Mouse (Mus musculus) kidney, embryonic 16.5 days (tissue): Measurements from ENCODE around the gene Cactin. TPM values are rescaled to one million over a fixed set of nuclear protein-coding genes. Genes with fewer than 3 reads are reported as not detected.

Experiments used
- ATAC-seq: fragments of 200-750 bp; cut with Nextera tagmentation; 2 replicates; pipeline ENCODE4 v1.8.0; 2017; ENCODE audit warnings: moderate TSS enrichment; ENCODE audit not compliant: low FRiP score, low TSS enrichment
- H3K27ac ChIP-seq: fragments of 300-500 bp; sonication (generic); 2 replicates; pipeline ENCODE4 v1.5.1; 2014; ENCODE audit warnings: low read length
- H3K27me3 ChIP-seq: fragments of 300-500 bp; sonication (generic); 2 replicates; pipeline ENCODE4 v1.6.1; 2014; ENCODE audit warnings: low read length, control low read depth, mixed read lengths; ENCODE audit not compliant: insufficient read depth
- H3K36me3 ChIP-seq: fragments of 300-500 bp; sonication (generic); 2 replicates; pipeline ENCODE4 v1.6.1; 2014; ENCODE audit warnings: low read length, control low read depth, mixed read lengths; ENCODE audit not compliant: insufficient read depth
- H3K4me1 ChIP-seq: fragments of 300-500 bp; sonication (generic); 2 replicates; pipeline ENCODE4 v1.6.1; 2014; ENCODE audit warnings: low read length, control low read depth, mixed read lengths; ENCODE audit not compliant: insufficient read depth
- H3K4me2 ChIP-seq: fragments of 300-500 bp; sonication (generic); replicated peaks from 2 replicates; pipeline ENCODE4 v1.6.1; 2014; ENCODE audit warnings: low read depth, low read length
- H3K4me3 ChIP-seq: fragments of 300-500 bp; sonication (generic); 2 replicates; pipeline ENCODE4 v1.5.1; 2014; ENCODE audit warnings: mild to moderate bottlenecking, low read length
- H3K9ac ChIP-seq: fragments of 300-500 bp; sonication (generic); replicated peaks from 2 replicates; pipeline ENCODE4 v1.6.1; 2014; ENCODE audit warnings: low read length
- H3K9me3 ChIP-seq: fragments of 300-500 bp; sonication (generic); 2 replicates; pipeline ENCODE4 v1.6.1; 2016; ENCODE audit warnings: low read length, control low read depth
- WGBS: fragments of 180-500 bp; shearing (Covaris S2); extraction: QIAGEN DNeasy Blood & Tissue Kit; methylation state at CpG from one replicate; pipeline ENCODE4 v1.1.7; 2014; 5-methylcytosine and 5-hydroxymethylcytosine counted together
- microRNA-seq: library from miRNA; unstranded; fragments of <30 nt; microRNA quantifications from one replicate; pipeline ENCODE4, GENCODE M21; 2016
- polyA plus RNA-seq: library from polyadenylated mRNA; unstranded; fragments of >200 nt; fragmentation: Nextera tagmentation; extraction: Ambion mirVana; gene quantifications from 2 replicates; pipeline ENCODE4 v1.2.1, GENCODE M21; 2015

The Cactin gene
- polyA plus RNA-seq, 1 experiment from 2014 or later: 43.2 TPM

- no peak overlapping the region for H3K27ac ChIP-seq
These were observed 46.2 kb downstream of the Cactin start for GRCm38 (mm10) chr10:81367207-81367495.

GRCm38 (mm10) chr10:81375322-81375721, 54.4 kb downstream of the Cactin start:
- Histone ChIP-seq H3K27ac (no peak overlapping the region), H3K27me3 (no peaks in the 10 kb centered on the region), H3K4me2 (no peak overlapping the region), H3K9ac (no peak overlapping the region), H3K36me3 (peaks cover 44% of the 10 kb centered on the region), H3K4me1 (peaks cover 23% of the 10 kb centered on the region), H3K4me3 (no peak overlapping the region), H3K9me3 (no peaks in the 10 kb centered on the region)
- 92% methylated on average over 10 of the region's 10 CpGs for WGBS
- no peak for ATAC-seq

More at GRCm38 (mm10) chr10:81367207-81367495, 46.2 kb downstream of the Cactin start:
- no peak overlapping the region for H3K4me3 ChIP-seq
- peaks cover 13% of the 10 kb centered on the region for H3K27me3 ChIP-seq
- WGBS: 85% methylated on average over 6 of the region's 6 CpGs
- ATAC-seq: no peak
- H3K4me2 ChIP-seq: no peak overlapping the region
- H3K9ac ChIP-seq: no peak overlapping the region
- H3K9me3 ChIP-seq: no peaks in the 10 kb centered on the region
- H3K4me1 ChIP-seq: peaks cover 30% of the 10 kb centered on the region
- H3K36me3 ChIP-seq: peaks cover 56% of the 10 kb centered on the region

Small RNA genes within 50 kb of the gene (microRNA-seq; reads per million reads assigned to microRNA genes)
- gene Mir3057: 6.6 reads per million, percentile 24 among the genes with 10 or more reads in this experiment

Other genes with a start within 250 kb of the Cactin start
- gene Creb3l3, start 222.2 kb upstream of the Cactin start, polyA plus RNA-seq: 0.24 and 0.29 TPM in 2 replicates
- 195 and 207 TPM in 2 replicates for gene Map2k2, start 215.2 kb upstream of the Cactin start, polyA plus RNA-seq
- gene Zbtb7a, start 185.9 kb upstream of the Cactin start, polyA plus RNA-seq: 24.4 and 25.2 TPM in 2 replicates
- 51.0 and 56.2 TPM in 2 replicates for gene Pias4, start 153.2 kb upstream of the Cactin start, polyA plus RNA-seq
- 663 and 672 TPM in 2 replicates for gene Eef2, start 144.5 kb upstream of the Cactin start, polyA plus RNA-seq
- gene Dapk3, start 138.1 kb upstream of the Cactin start, polyA plus RNA-seq: 38.4 and 39.3 TPM in 2 replicates
- not detected in 2 replicates for gene 4930442H23Rik, start 137.3 kb upstream of the Cactin start, polyA plus RNA-seq
- not detected in 2 replicates for gene Nmrk2, start 119.1 kb upstream of the Cactin start, polyA plus RNA-seq
- 0.14 and 0.33 TPM in 2 replicates for gene Atcay, start 90.3 kb upstream of the Cactin start, polyA plus RNA-seq
- gene Zfr2, start 87.9 kb upstream of the Cactin start, polyA plus RNA-seq: 7.1 and 7.8 TPM in 2 replicates
- gene Matk, start 68.2 kb upstream of the Cactin start, polyA plus RNA-seq: 8.2 and 8.9 TPM in 2 replicates
- 218 and 238 TPM in 2 replicates for gene Mrpl54, start 54.2 kb upstream of the Cactin start, polyA plus RNA-seq
- gene Apba3, start 54.1 kb upstream of the Cactin start, polyA plus RNA-seq: 88.6 and 88.7 TPM in 2 replicates
- 21.9 and 22.6 TPM in 2 replicates for gene Tjp3, start 29.5 kb upstream of the Cactin start, polyA plus RNA-seq
- gene Pip5k1c, start 28.1 kb upstream of the Cactin start, polyA plus RNA-seq: 62.9 and 63.9 TPM in 2 replicates
- 19.7 and 20.2 TPM in 2 replicates for gene Tbxa2r, start 7.6 kb downstream of the Cactin start, polyA plus RNA-seq
- 0.09 TPM in 2 replicates for gene Gipc3, start 22.2 kb downstream of the Cactin start, polyA plus RNA-seq
- 90.6 and 94.5 TPM in 2 replicates for gene Hmg20b, start 29.4 kb downstream of the Cactin start, polyA plus RNA-seq
- 9.8 and 12.5 TPM in 2 replicates for gene Mfsd12, start 36.4 kb downstream of the Cactin start, polyA plus RNA-seq
- 0.98 and 1.2 TPM in 2 replicates for gene 4930404N11Rik, start 44.7 kb downstream of the Cactin start, polyA plus RNA-seq
- gene Fzr1, start 57.4 kb downstream of the Cactin start, polyA plus RNA-seq: 111 and 115 TPM in 2 replicates
- gene Dohh, start 63.3 kb downstream of the Cactin start, polyA plus RNA-seq: 87.6 and 104 TPM in 2 replicates
- 5.0 and 5.2 TPM in 2 replicates for gene Gm48551, start 63.4 kb downstream of the Cactin start, polyA plus RNA-seq
- 1.4 and 1.6 TPM in 2 replicates for gene Gm48552, start 67.9 kb downstream of the Cactin start, polyA plus RNA-seq
- gene Smim24, start 71.9 kb downstream of the Cactin start, polyA plus RNA-seq: 42.7 and 44.1 TPM in 2 replicates
- 87.8 and 92.0 TPM in 2 replicates for gene Nfic, start 134.5 kb downstream of the Cactin start, polyA plus RNA-seq
- gene Celf5, start 161.6 kb downstream of the Cactin start, polyA plus RNA-seq: 0.29 and 0.67 TPM in 2 replicates
- 107 and 112 TPM in 2 replicates for gene Ncln, start 175.3 kb downstream of the Cactin start, polyA plus RNA-seq
- 1.5 and 1.7 TPM in 2 replicates for gene S1pr4, start 179.0 kb downstream of the Cactin start, polyA plus RNA-seq
- gene Gna15, start 203.1 kb downstream of the Cactin start, polyA plus RNA-seq: 0.70 and 0.98 TPM in 2 replicates
- 92.3 and 92.7 TPM in 2 replicates for gene Gna11, start 224.1 kb downstream of the Cactin start, polyA plus RNA-seq
- gene Aes, start 238.4 kb downstream of the Cactin start, polyA plus RNA-seq: 322 and 487 TPM in 2 replicates